In genomic region chr3:138405341-138405740, GRCm38 (mm10) we compare ENCODE assay signal across 9 mouse cellular contexts. TPM values are rescaled to one million over a fixed set of nuclear protein-coding genes. Genes with fewer than 3 reads are reported as not detected.
DNase-seq lines count a peak whose midpoint lies in the region; ATAC-seq and TF ChIP-seq lines count a peak whose summit lies in the region.
"Had no signal": no experiment of that assay in that cellular context is flagged by ENCODE, and none has a peak within 500 bp of the region (broad histone marks: within the 10 kb centered on the region; RNA-seq: fewer than 3 reads in every experiment).

No protein-coding gene starts in this region.

- no peak overlapping the region for H3K4me3 ChIP-seq in embryonic facial prominence, embryonic 11.5 days (ENCODE audit: low read depth, low read length)
- no peak overlapping the region for H3K4me3 ChIP-seq in lung, postnatal 0 days (ENCODE audit: low read depth, low read length)
- H3K4me3 ChIP-seq: erythroblast, embryonic 14.5 days had no signal

- H3K4me2 ChIP-seq in embryonic facial prominence, embryonic 11.5 days (ENCODE audit: low read depth, low read length) = no peak overlapping the region
- H3K4me2 ChIP-seq in lung, postnatal 0 days (replicated peaks; ENCODE audit: low read depth, low read length) = no peak overlapping the region

- TF ChIP-seq EP300 in lung, postnatal 0 days (IDR thresholded peaks at IDR 0.05) = no peak

- DNase-seq in cerebellum, adult 11 months = peak; percentile 2
- peak; percentile 46 for DNase-seq in ovary, postnatal 14 days (ENCODE audit: low spot score)
- no peak for DNase-seq in ovary, postnatal 36 days (ENCODE audit: low spot score)
- DNase-seq in embryonic facial prominence, embryonic 11.5 days (ENCODE audit: low spot score) = peak; percentile 61
- DNase-seq in kidney, postnatal 25 days = peak; percentile 53 to 83
- peak; percentile 68 for DNase-seq in lung, postnatal 0 days (ENCODE audit: low spot score)
- peak; percentile 22 for DNase-seq in yolk sac, embryonic 10.5 days (ENCODE audit: low spot score)

- H3K27ac ChIP-seq in embryonic facial prominence, embryonic 11.5 days (replicated peaks; ENCODE audit: low read depth, low read length) = no peak overlapping the region
- no peak overlapping the region for H3K27ac ChIP-seq in lung, postnatal 0 days (ENCODE audit: low read length)

- H3K9ac ChIP-seq in embryonic facial prominence, embryonic 11.5 days (replicated peaks; ENCODE audit: low read length) = no peak overlapping the region
- H3K9ac ChIP-seq in lung, postnatal 0 days (replicated peaks; ENCODE audit: low read depth) = no peak overlapping the region

- H3K9me3 ChIP-seq in embryonic facial prominence, embryonic 11.5 days (replicated peaks; ENCODE audit: control insufficient read depth, low read length) = no peaks in the 10 kb centered on the region
- no peaks in the 10 kb centered on the region for H3K9me3 ChIP-seq in lung, postnatal 0 days (ENCODE audit: low read length)

- peak; percentile 77 for TF ChIP-seq CTCF in lung, postnatal 0 days (IDR thresholded peaks at IDR 0.05)

- no peaks in the 10 kb centered on the region for H3K4me1 ChIP-seq in embryonic facial prominence, embryonic 11.5 days (ENCODE audit: control insufficient read depth, insufficient read depth, low read length)
- H3K4me1 ChIP-seq in lung, postnatal 0 days (ENCODE audit: insufficient read depth, low read depth, low read length) = no peaks in the 10 kb centered on the region

- no peaks in the 10 kb centered on the region for H3K36me3 ChIP-seq in embryonic facial prominence, embryonic 11.5 days (replicated peaks; ENCODE audit: control insufficient read depth, insufficient read depth, low read depth, low read length)
- no peaks in the 10 kb centered on the region for H3K36me3 ChIP-seq in lung, postnatal 0 days (ENCODE audit: insufficient read depth, low read length)

- H3K27me3 ChIP-seq in embryonic facial prominence, embryonic 11.5 days (ENCODE audit: control insufficient read depth, insufficient read depth, low read length) = no peaks in the 10 kb centered on the region
- H3K27me3 ChIP-seq in lung, postnatal 0 days (replicated peaks; ENCODE audit: insufficient read depth, low read length) = no peaks in the 10 kb centered on the region

- 46% methylated on average over 3 of the region's 3 CpGs for WGBS in embryonic facial prominence, embryonic 11.5 days
- 17% methylated on average over 3 of the region's 3 CpGs for WGBS in lung, postnatal 0 days

- ATAC-seq in cerebellum, adult (ENCODE audit: insufficient number of reproducible peaks, low FRiP score, low TSS enrichment) = no peak
- ATAC-seq in embryonic facial prominence, embryonic 11.5 days (replicated peaks; ENCODE audit: insufficient number of reproducible peaks, low FRiP score, low TSS enrichment, low read depth) = no peak
- no peak for ATAC-seq in lung, postnatal 0 days

RNA-seq across cellular contexts. Expression of gene Adh4, which starts 9.9 kb away (rescaled TPM):
- polyA plus RNA-seq in embryonic facial prominence, embryonic 11.5 days (2014; fragmentation: Nextera tagmentation; extraction: Ambion mirVana) = not detected in 2 replicates
- not detected in 2 replicates for polyA plus RNA-seq in lung, postnatal 0 days (2015; fragmentation: Nextera tagmentation; extraction: Ambion mirVana)
- polyA plus RNA-seq: erythroblast, embryonic 14.5 days had no signal

RNA-seq across cellular contexts. Expression of gene Adh5, which starts 37.6 kb away (rescaled TPM):
- 285 and 303 TPM in 2 replicates for polyA plus RNA-seq in embryonic facial prominence, embryonic 11.5 days (2014; fragmentation: Nextera tagmentation; extraction: Ambion mirVana)
- polyA plus RNA-seq in lung, postnatal 0 days (2015; fragmentation: Nextera tagmentation; extraction: Ambion mirVana) = 116 and 125 TPM in 2 replicates
